Mouse (Mus musculus): Measurements from ENCODE around the gene Islr. TPM values are rescaled to one million over a fixed set of nuclear protein-coding genes. Genes with fewer than 3 reads are reported as not detected.
"Not testable (repeated sequence)": the region's sequence is repeated elsewhere in the genome, so short reads cannot be mapped to it uniquely, and the experiment has no call there.

The Islr gene
- total RNA-seq (2021) = 10 to 100 TPM; 46.5 to 47.1 TPM
- long read RNA-seq, experiment 1, transcript Islr-201 (2 exons, 2,223 nt) = minor isoform, 6 of 59 reads
- long read RNA-seq, experiment 1, transcript Islr-202 (2 exons, 2,076 nt) = major isoform, 24 of 59 reads
- long read RNA-seq, experiment 1, partial matches to known transcripts = 0 of 59 reads
- long read RNA-seq, experiment 1, other reads (novel, unspliced or antisense) = 29 of 59 reads
- long read RNA-seq, experiment 2, transcript Islr-202 (2 exons, 2,076 nt) = major isoform, 20 of 33 reads
- long read RNA-seq, experiment 2, transcript Islr-201 (2 exons, 2,223 nt) = minor isoform, 5 of 33 reads
- long read RNA-seq, experiment 2, partial matches to known transcripts = 0 of 33 reads
- long read RNA-seq, experiment 2, other reads (novel, unspliced or antisense) = 8 of 33 reads

DNA sequence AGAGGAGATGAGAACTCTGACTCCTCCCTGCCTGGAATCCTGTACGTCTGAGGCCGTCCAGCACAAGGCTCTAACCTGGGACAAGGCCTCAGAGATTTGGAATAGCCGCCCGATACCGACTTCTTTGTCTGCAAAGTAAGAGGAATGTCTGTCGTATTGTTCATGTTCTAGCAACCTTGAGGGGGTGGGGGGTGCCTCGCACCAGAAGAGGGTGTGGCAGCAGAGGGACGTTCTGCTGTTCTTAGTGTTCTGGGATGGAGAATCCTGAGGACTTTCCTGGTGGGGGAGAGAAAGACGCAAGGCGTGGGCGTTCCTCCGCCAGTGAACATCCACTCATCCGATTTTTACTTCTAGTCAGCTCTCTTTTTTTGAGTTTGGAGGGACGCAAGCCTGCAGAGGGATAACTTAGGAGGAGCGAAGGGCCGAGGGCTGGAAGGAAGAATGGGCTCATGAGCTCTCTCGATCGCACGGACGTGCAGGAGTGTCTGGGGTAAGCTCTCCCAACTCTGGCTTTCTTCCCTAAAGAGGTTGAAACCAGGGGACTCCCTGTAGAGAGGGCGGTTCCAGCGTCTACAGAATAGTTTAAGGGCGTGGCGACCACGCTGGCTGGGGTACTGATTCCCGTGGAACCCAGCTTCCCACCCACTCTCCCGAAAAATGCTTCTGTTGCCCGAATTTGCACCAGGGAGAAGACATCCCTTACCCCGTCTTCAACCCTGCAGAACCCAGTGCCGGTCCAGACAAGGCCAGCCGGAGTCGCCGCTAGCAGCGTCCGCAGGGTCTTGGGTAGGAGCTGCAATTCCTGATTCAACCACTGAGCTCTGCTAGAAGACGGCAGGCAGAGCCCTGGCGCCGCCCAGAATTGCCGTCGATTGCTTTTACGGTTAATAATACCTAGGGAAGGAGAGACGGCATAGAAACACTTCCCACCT, at the start of gene Islr, which contains the start of gene Islr2:
Gene Islr, minus strand, starts transcription at position 791 of the 932 bp plus-strand sequence.
Gene Islr2, minus strand, starts transcription at position 804 of the 932 bp plus-strand sequence.
- peak; percentile 80 for DNase-seq

DNA sequence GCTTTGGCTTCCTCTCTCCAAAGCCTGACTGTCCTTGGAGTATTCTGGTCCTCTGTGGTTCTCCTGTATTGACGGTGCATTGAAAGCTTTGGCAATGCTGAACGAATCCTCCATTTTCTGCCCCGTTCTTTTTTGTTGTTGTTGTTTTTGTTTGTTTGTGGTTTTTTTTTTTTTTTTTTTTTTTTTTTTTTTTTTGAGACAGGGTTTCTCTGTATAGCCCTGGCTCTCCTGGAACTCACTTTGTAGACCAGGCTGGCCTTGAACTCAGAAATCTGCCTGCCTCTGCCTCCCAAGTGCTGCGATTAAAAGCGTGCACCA, 49.7 kb upstream of the Islr start:
- not testable (repeated sequence) for DNase-seq

DNA sequence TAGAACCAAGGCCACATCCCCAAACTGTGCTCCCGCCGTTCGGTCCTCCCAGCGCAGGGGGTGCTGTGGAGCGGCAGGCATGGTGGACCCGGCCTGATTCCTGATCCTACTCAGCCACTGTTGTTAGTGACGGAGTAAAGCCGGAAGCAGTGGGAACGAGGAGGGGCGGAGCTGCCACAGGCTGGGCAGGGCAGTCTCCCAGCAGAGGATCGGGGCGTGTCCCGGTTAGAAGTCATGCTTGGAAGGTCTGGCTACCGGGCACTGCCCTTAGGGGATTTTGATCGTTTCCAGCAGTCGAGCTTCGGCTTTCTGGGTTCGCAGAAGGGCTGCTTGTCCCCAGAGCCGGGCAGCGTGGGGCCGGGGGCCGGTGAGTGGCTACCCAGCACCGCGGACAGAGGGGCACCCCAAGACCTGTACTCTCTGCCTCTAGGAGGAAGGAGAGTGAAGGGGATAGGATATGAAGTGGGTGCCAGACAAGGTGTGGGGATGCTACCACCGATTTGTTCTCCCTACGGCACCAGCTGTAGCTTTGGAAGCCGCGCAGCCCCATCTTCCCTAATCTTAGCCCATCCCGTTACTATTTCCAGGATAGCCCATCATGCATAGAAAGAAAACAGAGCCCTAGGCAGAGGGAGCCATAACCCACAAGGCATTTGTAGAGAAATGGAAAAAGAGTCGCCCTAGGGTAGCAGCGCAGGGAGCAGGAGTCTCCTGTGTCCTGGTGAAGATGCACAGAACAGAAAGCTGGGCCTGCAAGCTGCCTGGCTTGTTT, 49.1 kb upstream of the Islr start, which contains the start of gene Stoml1:
Gene Stoml1, plus strand, starts transcription at position 132 of the 772 bp plus-strand sequence.
- DNase-seq = peak; percentile 97

DNA sequence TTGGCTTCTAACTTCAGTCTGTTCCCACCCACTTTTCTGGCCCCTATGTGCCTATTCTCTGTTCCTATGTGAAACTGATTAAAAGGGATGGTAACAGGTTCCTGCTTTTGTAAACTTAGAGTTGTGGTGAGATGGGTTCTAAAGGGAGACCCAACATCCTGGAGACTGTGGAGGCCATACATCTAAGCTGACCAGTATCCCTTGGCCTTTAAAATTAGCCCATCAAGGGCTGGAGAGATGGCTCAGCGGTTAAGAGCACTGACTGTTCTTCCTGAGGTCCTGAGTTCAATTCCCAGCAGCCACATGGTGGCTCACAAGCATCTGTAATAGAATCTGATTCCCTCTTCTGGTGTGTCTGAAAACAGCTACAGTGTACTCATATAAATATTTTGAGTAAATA, 46.6 kb upstream of the Islr start:
- not testable (repeated sequence) for DNase-seq

DNA sequence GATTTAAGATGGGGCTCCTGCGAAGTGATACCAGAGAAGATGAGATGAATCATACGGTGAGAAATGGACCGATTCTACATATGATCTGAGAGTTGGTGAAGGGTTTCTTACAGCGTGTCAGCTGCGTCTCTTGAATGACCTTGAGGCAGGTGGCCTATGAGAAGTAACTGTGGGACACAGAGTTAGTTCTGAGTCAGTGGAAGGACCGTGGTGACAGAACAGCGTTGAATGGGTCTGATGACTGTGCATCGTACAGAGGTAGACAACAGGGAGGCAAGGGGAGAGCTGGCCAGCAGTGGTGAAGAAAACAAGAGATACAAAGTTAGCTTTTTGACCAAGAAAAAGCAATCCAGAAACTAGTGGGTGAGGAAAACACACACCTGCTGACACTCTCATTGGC, 46.2 kb upstream of the Islr start:
- DNase-seq = no peak

DNA sequence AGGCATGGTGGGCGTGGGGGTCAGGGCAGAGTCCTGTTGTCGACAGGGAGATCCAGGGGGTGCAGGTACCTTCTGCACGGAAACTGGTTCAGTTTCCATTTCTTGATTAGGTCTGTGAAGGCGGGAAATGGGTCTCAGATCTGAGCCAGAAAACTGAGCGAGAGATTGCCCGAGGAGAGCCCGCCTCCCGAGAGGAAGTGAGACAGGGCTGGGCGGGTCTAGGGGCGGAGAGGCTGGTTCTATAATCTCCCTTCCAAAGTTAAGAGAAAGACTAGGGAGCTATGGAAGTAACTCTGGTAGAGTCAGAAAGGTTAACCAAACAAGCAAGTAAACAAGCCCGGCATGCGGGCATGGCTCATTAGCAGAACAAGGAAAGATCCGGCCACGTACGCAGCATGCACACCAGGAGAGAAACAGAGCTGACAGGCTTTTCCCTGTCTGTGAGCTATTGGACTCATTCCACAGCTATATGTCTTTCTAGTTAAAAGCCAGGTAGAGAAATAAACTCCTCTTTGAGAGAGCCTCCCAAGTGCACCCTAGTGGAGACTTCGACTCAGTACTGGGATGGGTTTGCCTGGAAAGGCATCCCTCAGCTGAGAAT, 45.6 kb upstream of the Islr start, which contains the start of gene Pml:
Gene Pml, minus strand, starts transcription at position 195 of the 601 bp plus-strand sequence.
- peak; percentile 90 for DNase-seq

DNA sequence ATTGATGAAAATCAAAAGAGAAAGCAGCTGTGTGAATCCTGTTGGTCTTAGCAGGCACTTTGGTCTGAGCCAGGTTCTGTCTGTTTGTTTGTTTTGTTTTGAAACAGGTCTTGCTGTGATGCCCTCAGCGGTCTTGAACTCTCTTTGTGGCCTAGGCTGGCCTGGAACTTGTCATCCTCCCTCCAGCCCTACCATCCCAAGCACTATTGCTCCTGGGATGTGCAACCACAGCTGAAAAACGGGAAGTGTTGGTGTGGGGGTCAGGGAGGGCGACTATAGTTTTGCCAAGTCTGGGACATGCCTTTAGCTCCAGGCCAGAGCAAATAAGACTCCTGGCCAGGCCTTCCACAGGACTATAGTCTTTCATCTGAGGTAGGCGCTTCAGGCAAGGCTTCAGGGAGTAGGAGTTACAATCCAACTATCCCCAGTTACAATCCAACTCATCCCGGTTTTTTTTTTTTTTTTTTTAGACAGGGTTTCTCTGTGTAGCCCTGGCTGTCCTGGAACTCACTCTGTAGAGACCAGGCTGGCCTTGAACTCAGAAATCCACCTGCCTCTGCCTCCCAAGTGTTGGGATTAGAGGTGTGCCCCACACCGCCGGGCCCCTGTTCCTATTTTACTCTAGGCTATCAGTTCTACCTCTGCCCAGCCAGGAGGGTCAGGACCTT, 44.8 kb upstream of the Islr start:
- no peak for DNase-seq

DNA sequence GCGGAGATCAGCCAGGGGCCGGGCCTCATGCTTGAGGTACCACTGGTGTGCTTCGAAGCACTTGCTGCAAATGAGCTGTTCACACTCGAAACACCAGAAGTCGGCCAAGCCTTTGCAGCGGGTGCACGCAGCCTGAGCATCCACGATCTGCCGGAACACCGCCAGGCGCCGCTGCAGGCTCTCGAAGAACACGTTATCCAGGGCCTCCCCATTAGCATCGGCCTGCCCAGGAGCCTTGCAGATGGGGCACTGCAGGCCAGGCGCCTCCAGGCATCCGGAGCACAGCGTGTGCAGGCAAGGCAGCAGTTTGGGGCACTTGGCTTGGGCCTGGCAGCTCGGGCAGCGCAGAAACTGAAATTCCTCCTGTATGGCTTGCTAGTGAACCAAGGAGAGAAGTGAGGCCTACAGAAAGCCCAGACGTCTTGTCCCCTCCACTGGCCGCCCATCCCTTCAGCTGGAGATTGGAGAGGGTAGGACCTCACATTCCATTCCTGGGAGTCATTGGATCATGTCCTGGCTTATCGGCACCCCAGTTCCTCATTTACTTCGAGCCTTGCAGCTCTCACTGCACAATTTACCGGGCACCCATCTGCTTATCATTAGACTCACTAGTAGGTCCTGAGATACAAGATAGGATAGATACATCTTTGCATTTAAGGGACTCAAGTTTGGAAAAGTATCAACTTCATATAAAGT, 43.1 kb upstream of the Islr start:
- DNase-seq = peak; percentile 89

DNA sequence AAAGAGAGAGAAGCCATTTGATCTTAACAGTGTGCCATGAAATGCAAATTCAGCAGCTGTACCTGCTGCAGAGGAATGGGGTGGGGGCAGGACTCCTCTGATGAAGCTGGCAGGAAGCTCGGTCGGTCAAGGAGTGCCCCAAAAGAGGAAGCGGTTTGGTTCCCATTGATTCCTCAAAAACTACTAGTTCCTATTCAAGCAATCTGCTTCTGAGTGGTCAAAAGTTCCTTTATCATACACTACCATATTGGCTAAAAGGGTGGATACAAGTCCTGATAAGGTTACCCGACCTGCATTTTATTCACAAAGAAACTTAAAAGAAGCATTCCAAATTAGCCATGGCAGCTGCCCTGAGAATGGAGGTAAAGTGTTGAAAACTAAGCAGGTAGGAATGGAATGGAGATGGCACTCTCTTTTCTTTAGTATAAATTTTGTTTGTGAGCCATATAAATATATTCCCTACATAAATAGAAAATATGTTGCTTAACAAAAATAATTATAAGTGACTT, 42.0 kb upstream of the Islr start:
- no peak for DNase-seq

DNA sequence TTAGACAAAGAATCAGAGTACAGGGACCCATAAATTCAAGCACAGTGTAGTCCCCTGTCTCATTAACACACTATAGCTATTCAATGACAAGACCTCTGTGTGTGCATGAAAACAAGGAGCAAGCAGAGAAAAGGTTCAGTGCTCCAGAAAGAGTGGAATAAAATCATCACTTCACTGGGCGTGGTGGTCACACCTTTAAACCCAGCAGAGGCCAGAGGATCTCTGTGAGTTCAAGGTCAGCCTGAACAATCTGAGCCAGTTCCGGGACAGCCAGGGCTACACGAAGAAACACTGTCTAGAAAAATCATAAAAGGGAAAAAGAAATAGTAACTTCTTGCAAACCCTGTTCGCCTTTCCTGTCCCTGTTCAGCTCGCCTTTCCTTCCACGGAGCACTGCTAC, 39.6 kb upstream of the Islr start:
- no peak for DNase-seq

DNA sequence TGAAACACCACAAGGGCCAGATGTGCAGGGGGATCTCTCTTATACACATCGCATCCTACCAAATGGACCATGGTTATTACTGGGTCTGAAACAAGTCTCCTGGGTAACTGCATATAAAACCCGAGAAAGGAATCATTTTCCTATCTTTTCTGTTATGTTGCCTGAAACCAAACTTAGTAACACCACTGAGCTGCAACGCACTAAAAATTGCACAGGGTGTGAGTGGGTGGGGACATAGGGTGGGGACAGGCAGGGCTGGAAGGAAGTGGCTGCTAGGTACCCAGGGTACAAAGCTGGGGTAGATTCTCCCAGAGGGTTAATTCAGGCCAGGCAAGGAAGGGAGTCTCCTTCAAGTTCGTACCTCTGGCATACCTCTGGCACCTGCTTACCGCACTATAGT, 38.6 kb upstream of the Islr start:
- DNase-seq = no peak

DNA sequence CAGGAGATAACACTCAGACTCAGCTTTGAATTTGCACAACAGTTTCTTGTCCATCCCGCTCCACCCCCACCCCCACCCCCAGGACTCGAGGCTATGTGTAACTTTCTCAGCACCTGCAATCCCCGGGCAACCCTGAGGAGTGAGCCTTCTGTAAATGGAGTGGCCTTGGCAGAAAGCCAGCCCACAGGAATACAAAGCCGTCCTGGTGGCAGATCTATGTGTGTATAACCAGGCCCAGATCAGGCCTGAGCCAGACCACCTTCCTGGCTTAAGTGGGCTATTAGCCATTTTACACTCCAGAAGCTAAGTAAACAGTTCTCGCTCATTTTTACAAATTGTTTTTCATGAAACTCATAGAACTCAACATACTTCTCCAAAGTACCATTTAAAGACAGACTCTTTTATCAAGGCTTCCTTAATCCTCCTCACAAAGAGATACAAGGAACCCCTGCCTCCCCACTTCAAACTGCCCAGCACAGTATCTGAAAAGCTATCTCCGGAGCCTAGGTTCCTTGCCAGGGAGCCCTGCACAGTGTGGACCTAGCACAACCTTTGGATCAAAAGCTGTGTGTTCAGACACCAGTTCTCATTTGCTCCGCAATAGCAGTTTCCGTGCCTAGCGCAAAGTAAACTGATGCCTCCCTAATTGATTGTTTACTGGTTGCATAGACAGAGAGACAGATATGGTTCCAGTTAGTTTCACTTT, 37.8 kb upstream of the Islr start:
- DNase-seq = peak; percentile 73

DNA sequence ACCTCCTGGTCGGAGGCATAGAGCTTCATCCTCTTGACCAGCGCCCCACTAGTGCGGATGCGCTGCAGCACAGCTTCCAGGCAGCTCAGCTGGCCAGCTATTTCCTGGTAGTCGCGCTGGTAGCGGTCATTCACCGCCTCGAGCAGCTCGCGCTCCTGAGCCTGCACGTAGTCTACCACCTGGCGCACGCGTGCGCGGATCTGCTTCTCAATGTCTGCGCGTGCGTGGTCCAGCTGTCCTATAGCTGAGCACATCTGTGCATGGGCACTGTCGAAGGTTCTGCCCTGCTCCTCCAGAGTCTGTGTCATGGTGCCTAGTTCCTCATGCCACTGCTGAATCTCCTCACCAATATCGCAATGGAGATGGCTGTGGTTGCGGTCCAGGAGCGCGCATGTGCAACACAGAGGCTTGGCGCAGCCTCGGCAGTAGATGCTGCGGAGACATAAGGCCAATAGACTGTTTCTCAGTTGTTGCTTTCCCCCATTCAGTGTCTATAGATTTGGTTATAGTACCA, 30.5 kb upstream of the Islr start:
- no peak for DNase-seq

DNA sequence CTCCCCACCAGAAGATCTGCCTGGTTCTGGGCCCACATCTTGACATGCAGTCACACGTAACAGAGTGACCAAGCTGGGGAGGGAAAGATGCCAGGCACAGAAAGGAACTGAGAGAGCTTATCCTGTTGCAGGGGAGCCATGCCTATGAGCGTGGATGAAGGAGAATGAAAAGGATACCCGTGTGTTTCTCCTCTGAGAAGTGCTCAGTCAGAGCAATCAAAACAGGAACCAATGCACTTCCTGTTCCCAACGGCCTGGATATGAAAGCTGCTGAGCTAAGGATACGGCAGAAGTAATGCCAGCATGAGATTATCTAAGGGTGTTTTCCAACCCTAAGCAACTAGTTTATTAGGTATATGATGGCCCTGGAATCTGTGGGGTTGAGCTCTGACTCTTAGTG, 28.3 kb upstream of the Islr start:
- no peak for DNase-seq

DNA sequence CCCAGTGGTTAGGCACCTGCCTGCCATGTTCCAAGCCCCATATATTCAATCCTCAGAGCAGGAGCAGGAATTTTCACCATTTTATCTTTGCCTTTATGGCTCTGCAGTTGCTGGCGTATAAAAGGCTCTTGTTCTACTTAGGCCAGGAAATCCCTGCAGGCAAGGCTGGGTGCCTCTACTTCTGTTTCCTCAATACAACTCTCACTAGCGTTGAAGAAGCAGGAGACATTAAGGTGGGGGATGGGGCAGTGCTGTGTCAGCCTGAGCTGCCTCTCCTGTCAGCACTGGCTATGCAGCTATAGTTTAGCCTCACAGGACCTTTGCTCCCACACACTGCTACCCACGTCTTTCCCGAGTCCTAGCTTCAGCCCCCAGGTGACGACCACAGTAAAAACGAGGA, 27.6 kb upstream of the Islr start:
- no peak for DNase-seq

DNA sequence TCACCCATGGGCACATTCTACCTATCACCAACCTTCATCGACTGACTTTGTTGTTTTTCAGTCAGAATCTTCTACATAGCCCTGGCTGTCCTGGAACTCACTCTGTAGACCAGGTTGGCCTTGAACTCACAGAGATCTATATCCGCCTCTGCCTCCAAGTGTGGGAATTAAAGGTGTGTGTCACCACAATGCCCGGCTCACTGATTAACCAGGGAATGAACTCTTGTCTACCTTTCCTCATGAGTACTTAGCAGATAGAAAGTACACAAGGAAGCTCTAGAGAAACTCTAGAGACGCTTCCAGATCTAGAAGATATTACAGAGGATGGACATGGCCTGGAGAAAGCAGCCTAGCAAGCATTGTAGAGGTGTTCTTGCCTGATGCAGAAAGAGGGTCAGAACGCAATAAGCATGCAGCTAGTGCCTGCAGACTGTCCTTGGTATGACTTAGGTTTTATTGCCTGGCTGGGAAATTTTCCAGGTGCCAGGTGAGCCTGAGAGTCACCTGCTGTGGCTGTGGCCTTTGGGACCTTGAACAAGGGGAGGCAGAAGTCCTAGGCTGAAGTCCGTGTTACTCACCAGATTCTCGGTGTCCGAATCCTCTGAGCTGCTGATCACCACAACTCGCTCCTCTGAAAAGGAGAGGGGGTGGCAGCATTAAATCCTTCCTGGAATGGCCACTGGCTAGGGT, 24.8 kb upstream of the Islr start:
- no peak for DNase-seq

DNA sequence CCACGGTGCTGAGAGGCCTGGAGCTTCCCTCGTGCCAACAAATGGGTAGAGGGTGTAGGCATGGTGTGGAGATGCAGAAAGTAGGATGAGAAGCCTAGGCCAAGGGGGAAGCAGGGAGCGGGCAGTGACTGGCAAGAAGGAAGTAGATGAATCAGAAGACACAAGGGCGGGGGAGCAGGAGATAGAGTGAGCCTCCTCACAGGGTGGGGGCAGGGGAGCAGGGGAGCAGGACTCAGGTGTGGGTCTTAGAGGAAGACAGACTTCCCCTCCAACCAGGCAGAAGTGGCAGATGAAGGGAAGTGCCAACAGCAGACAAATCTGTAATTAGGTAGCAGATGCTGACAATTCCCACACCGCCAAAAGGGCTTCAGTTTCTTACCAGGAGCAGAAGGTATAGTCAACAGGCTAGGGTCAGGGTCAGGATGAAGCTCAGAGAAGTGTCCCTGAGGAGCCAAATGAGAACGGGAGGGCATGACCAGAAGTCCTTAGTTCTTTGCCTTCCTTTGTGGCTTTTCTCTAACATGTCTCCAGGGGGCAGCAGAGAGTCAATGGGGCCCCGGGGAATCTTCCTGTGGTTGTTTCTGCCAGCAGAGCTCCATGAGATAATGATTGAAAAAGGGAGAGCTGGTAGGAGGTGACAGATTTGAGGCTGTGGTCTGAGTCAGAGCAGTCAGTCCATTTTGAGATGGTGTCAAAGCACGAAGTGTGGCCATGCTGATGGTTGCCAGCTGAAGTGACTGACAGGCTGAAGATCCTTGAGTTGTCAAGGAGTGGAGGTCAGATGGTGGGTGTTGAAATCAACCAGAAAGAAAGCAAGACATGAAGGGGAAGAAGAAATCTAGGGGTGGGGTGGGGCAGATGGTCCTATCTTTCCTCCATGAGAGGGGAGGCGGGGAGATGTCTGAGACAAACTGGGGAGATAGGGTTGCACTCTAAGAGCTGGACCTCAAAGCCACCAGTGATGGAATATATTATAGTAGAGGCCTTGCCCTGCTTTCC, 22.1 kb upstream of the Islr start:
- DNase-seq = peak; percentile 78

DNA sequence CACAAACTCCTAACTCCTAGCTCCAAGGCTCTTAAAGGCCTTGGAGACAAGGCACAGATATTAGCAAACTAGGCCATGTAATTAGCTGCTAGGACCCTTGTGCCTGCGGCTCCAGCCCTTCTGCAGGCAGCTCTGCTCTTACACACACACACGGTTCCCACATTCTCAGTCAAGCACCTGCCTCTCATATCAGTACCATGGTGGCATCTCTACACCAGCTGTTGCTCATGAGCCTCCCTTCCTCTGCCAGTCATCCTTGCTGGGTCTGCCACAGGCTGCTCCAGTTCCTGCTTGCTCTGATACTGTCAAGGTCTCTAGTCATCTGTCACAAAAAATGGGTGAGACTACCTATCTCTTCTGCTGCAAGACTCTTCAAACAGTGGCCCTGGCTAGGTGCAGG, 20.2 kb upstream of the Islr start:
- DNase-seq = no peak

Data from adrenal gland, postnatal 10 days (tissue).